8 mouse cellular contexts compared by ENCODE assay signal in genomic region chr9:64022562-64023366, GRCm38 (mm10). TPM values are rescaled to one million over a fixed set of nuclear protein-coding genes. Genes with fewer than 3 reads are reported as not detected.
DNase-seq lines count a peak whose midpoint lies in the region; ATAC-seq lines count a peak whose summit lies in the region.

No protein-coding gene starts in this region.

- under 1% methylated on average over 42 of the region's 54 CpGs for WGBS in hindbrain, embryonic 16.5 days

- H3K4me2 ChIP-seq in hindbrain, embryonic 16.5 days (ENCODE audit: low read length): peak overlapping the region; percentile 91

- H3K27me3 ChIP-seq in hindbrain, embryonic 16.5 days (replicated peaks; ENCODE audit: control insufficient read depth, insufficient read depth, low read length): peaks cover 9% of the 10 kb centered on the region

- H3K4me3 ChIP-seq in hindbrain, embryonic 16.5 days (ENCODE audit: low read length): peak overlapping the region; percentile 49

- peak overlapping the region; percentile 73 for H3K27ac ChIP-seq in hindbrain, embryonic 16.5 days (ENCODE audit: low read depth, low read length)

- H3K9me3 ChIP-seq in hindbrain, embryonic 16.5 days (ENCODE audit: control insufficient read depth, low read length): no peaks in the 10 kb centered on the region

- peak; percentile 74 for ATAC-seq in hindbrain, embryonic 16.5 days

- H3K36me3 ChIP-seq in hindbrain, embryonic 16.5 days (ENCODE audit: control insufficient read depth, insufficient read depth, low read length): no peaks in the 10 kb centered on the region

- peak overlapping the region; percentile 49 for H3K9ac ChIP-seq in hindbrain, embryonic 16.5 days (ENCODE audit: low read depth, low read length)

- H3K4me1 ChIP-seq in hindbrain, embryonic 16.5 days (ENCODE audit: control insufficient read depth, insufficient read depth, low read depth, low read length): peaks cover 33% of the 10 kb centered on the region

- peak; percentile 88 for DNase-seq in WW6 (ENCODE audit: low read depth, low spot score)
- DNase-seq in cerebellum, postnatal 4 days (ENCODE audit: low spot score in 2 of 2): peak; percentile 75 to 82
- peak; percentile 97 for DNase-seq in gastrocnemius, adult 18-20 months (ENCODE audit: low spot score)
- DNase-seq in left cerebral cortex, adult 11 months (ENCODE audit: low spot score): peak; percentile 64
- DNase-seq in lung, postnatal 4 days: peak; percentile 98 to 99
- peak; percentile 75 for DNase-seq in retina, postnatal 7 days (ENCODE audit: low read depth, low spot score)
- peak; percentile 93 to 98 for DNase-seq in urinary bladder, adult 18-20 months (ENCODE audit: low spot score in 2 of 2)

RNA-seq across cellular contexts. Expression of gene Smad6, which starts 0.9 kb away (rescaled TPM):
- total RNA-seq in gastrocnemius, adult 18-20 months (2021): 1 to 10 TPM; 5.1 TPM
- 1.4 and 1.6 TPM in 2 replicates for polyA plus RNA-seq in hindbrain, embryonic 16.5 days (2015; fragmentation: Nextera tagmentation; extraction: Ambion mirVana)

Comparison
In these comparisons a context has a peak if more than half of its experiments do, and no peak if none do; other contexts are left out.
1. Peak in every context shown above with its lines: DNase-seq, ATAC-seq, H3K4me3 ChIP-seq and H3K27ac ChIP-seq.